Mouse (Mus musculus) heart, embryonic 15.5 days (tissue): ENCODE measurements around the gene Ugt1a2. TPM values are rescaled to one million over a fixed set of nuclear protein-coding genes. Genes with fewer than 3 reads are reported as not detected.

Source experiments
- ATAC-seq: fragments of 200-750 bp; cut with Nextera tagmentation; replicated peaks from 2 replicates; pipeline ENCODE4 v1.8.0; 2017; ENCODE audit warnings: low read depth, moderate TSS enrichment; ENCODE audit not compliant: insufficient number of reproducible peaks, insufficient read depth, low FRiP score
- H3K27ac ChIP-seq: fragments of 300-500 bp; sonication (generic); 2 replicates; pipeline ENCODE4 v1.5.1; 2015; ENCODE audit warnings: mild to moderate bottlenecking, inconsistent platforms
- H3K27me3 ChIP-seq: fragments of 300-500 bp; sonication (generic); 2 replicates; pipeline ENCODE4 v1.6.1; 2015; ENCODE audit warnings: inconsistent platforms
- H3K36me3 ChIP-seq: fragments of 300-500 bp; sonication (generic); 2 replicates; pipeline ENCODE4 v1.6.1; 2015; ENCODE audit warnings: mild to moderate bottlenecking, inconsistent platforms
- H3K4me1 ChIP-seq: fragments of 300-500 bp; sonication (generic); replicated peaks from 2 replicates; pipeline ENCODE4 v1.6.1; 2015; ENCODE audit warnings: inconsistent platforms
- H3K4me2 ChIP-seq: fragments of 300-500 bp; sonication (generic); 2 replicates; pipeline ENCODE4 v1.6.1; 2015; ENCODE audit warnings: inconsistent platforms, mild to moderate bottlenecking, moderate library complexity
- H3K4me3 ChIP-seq: fragments of 300-500 bp; sonication (generic); 2 replicates; pipeline ENCODE4 v1.5.1; 2015; ENCODE audit warnings: mild to moderate bottlenecking, inconsistent platforms
- H3K9ac ChIP-seq: fragments of 300-500 bp; sonication (generic); 2 replicates; pipeline ENCODE4 v1.6.1; 2015; ENCODE audit warnings: mild to moderate bottlenecking, inconsistent platforms
- H3K9me3 ChIP-seq: fragments of 300-500 bp; sonication (generic); replicated peaks from 2 replicates; pipeline ENCODE4 v1.6.1; 2016; ENCODE audit warnings: inconsistent platforms
- WGBS: fragments of 180-500 bp; shearing (Covaris S2); methylation state at CpG from one replicate; pipeline ENCODE4 v1.1.7; 2015; ENCODE audit warnings: mixed read lengths; 5-methylcytosine and 5-hydroxymethylcytosine counted together
- polyA plus RNA-seq: library from polyadenylated mRNA; unstranded; fragments of >200 nt; fragmentation: Nextera tagmentation; extraction: Ambion mirVana; gene quantifications from 2 replicates; pipeline ENCODE4 v1.2.1, GENCODE M21; 2015

Ugt1a2 gene
- polyA plus RNA-seq, 1 experiment from 2014 or later = not detected

- ATAC-seq = no peak
- Histone ChIP-seq H3K4me2 (no peak overlapping the region), H3K27me3 (no peaks in the 10 kb centered on the region), H3K9ac (no peak overlapping the region), H3K4me1 (no peaks in the 10 kb centered on the region), H3K36me3 (no peaks in the 10 kb centered on the region), H3K27ac (no peak overlapping the region), H3K4me3 (no peak overlapping the region), H3K9me3 (peaks cover 66% of the 10 kb centered on the region)
- 68% methylated on average over 3 of the region's 3 CpGs for WGBS
These were observed 29.2 kb downstream of the Ugt1a2 start for GRCm38 (mm10) chr1:88229566-88229965.

GRCm38 (mm10) chr1:88229986-88230385 is 29.6 kb downstream of the Ugt1a2 start:
- ATAC-seq = no peak
- Histone ChIP-seq H3K4me1 (no peaks in the 10 kb centered on the region), H3K36me3 (no peaks in the 10 kb centered on the region), H3K9ac (no peak overlapping the region), H3K4me3 (no peak overlapping the region), H3K27me3 (no peaks in the 10 kb centered on the region), H3K4me2 (no peak overlapping the region), H3K27ac (no peak overlapping the region), H3K9me3 (peaks cover 69% of the 10 kb centered on the region)
- WGBS = 75% methylated on average over 5 of the region's 5 CpGs

- no peak overlapping the region for H3K9ac ChIP-seq
- H3K27me3 ChIP-seq = no peaks in the 10 kb centered on the region
- no peak for ATAC-seq
- H3K4me3 ChIP-seq = no peak overlapping the region
- no peaks in the 10 kb centered on the region for H3K4me1 ChIP-seq
- no peaks in the 10 kb centered on the region for H3K36me3 ChIP-seq
- peaks cover 72% of the 10 kb centered on the region for H3K9me3 ChIP-seq
- 69% methylated on average over 7 of the region's 7 CpGs for WGBS
- no peak overlapping the region for H3K27ac ChIP-seq
- no peak overlapping the region for H3K4me2 ChIP-seq
These were observed 30.0 kb downstream of the Ugt1a2 start for GRCm38 (mm10) chr1:88230421-88230820.

- Histone ChIP-seq H3K9me3 (peaks cover 66% of the 10 kb centered on the region), H3K36me3 (no peaks in the 10 kb centered on the region)
- 66% methylated on average over 6 of the region's 6 CpGs for WGBS
These were observed 30.8 kb downstream of the Ugt1a2 start for GRCm38 (mm10) chr1:88230981-88231802.

GRCm38 (mm10) chr1:88231803-88232499 is 31.6 kb downstream of the Ugt1a2 start:
- Histone ChIP-seq H3K4me2 (no peak overlapping the region), H3K9ac (no peak overlapping the region), H3K4me1 (no peaks in the 10 kb centered on the region), H3K4me3 (no peak overlapping the region), H3K27ac (no peak overlapping the region), H3K36me3 (no peaks in the 10 kb centered on the region), H3K9me3 (peaks cover 62% of the 10 kb centered on the region), H3K27me3 (no peaks in the 10 kb centered on the region)
- WGBS = 57% methylated on average over 7 of the region's 7 CpGs
- no peak for ATAC-seq

More at GRCm38 (mm10) chr1:88230981-88231802, 30.8 kb downstream of the Ugt1a2 start:
- Histone ChIP-seq H3K4me1 (no peaks in the 10 kb centered on the region), H3K4me3 (no peak overlapping the region), H3K9ac (no peak overlapping the region), H3K4me2 (no peak overlapping the region), H3K27me3 (no peaks in the 10 kb centered on the region), H3K27ac (no peak overlapping the region)
- ATAC-seq = no peak

GRCm38 (mm10) chr1:88232664-88233380 is 32.4 kb downstream of the Ugt1a2 start:
- Histone ChIP-seq H3K4me3 (no peak overlapping the region), H3K4me2 (no peak overlapping the region), H3K9ac (no peak overlapping the region), H3K9me3 (peaks cover 61% of the 10 kb centered on the region), H3K36me3 (no peaks in the 10 kb centered on the region), H3K4me1 (no peaks in the 10 kb centered on the region), H3K27ac (no peak overlapping the region), H3K27me3 (no peaks in the 10 kb centered on the region)
- 48% methylated on average over 3 of the region's 3 CpGs for WGBS
- ATAC-seq = no peak

- WGBS = 60% methylated on average over 14 of the region's 14 CpGs
- no peak for ATAC-seq
- no peak overlapping the region for H3K27ac ChIP-seq
These were observed 33.2 kb downstream of the Ugt1a2 start for GRCm38 (mm10) chr1:88233421-88234247.

GRCm38 (mm10) chr1:88234248-88234610 is 33.8 kb downstream of the Ugt1a2 start:
- no peaks in the 10 kb centered on the region for H3K36me3 ChIP-seq
- peaks cover 69% of the 10 kb centered on the region for H3K9me3 ChIP-seq
- no peak for ATAC-seq
- H3K4me3 ChIP-seq = no peak overlapping the region
- H3K9ac ChIP-seq = no peak overlapping the region
- H3K4me1 ChIP-seq = no peaks in the 10 kb centered on the region
- no peak overlapping the region for H3K27ac ChIP-seq
- H3K27me3 ChIP-seq = no peaks in the 10 kb centered on the region
- no peak overlapping the region for H3K4me2 ChIP-seq
- 55% methylated on average over 4 of the region's 4 CpGs for WGBS

More at GRCm38 (mm10) chr1:88233421-88234247, 33.2 kb downstream of the Ugt1a2 start:
- Histone ChIP-seq H3K27me3 (no peaks in the 10 kb centered on the region), H3K4me2 (no peak overlapping the region), H3K36me3 (no peaks in the 10 kb centered on the region), H3K4me3 (no peak overlapping the region), H3K9ac (no peak overlapping the region), H3K4me1 (no peaks in the 10 kb centered on the region), H3K9me3 (peaks cover 64% of the 10 kb centered on the region)

GRCm38 (mm10) chr1:88234646-88235045 is 34.2 kb downstream of the Ugt1a2 start:
- Histone ChIP-seq H3K4me1 (no peaks in the 10 kb centered on the region), H3K9me3 (peaks cover 70% of the 10 kb centered on the region), H3K4me3 (no peak overlapping the region), H3K27me3 (no peaks in the 10 kb centered on the region), H3K36me3 (no peaks in the 10 kb centered on the region), H3K9ac (no peak overlapping the region), H3K4me2 (no peak overlapping the region), H3K27ac (no peak overlapping the region)
- ATAC-seq = no peak
- 40% methylated on average over 5 of the region's 5 CpGs for whole genome bisulfite sequencing

GRCm38 (mm10) chr1:88235046-88235893 is 34.9 kb downstream of the Ugt1a2 start:
- no peak for ATAC-seq
- no peak overlapping the region for H3K4me3 ChIP-seq
- no peaks in the 10 kb centered on the region for H3K4me1 ChIP-seq
- no peak overlapping the region for H3K9ac ChIP-seq
- H3K27me3 ChIP-seq = no peaks in the 10 kb centered on the region
- WGBS = 58% methylated on average over 11 of the region's 11 CpGs
- H3K36me3 ChIP-seq = no peaks in the 10 kb centered on the region
- H3K27ac ChIP-seq = no peak overlapping the region
- no peak overlapping the region for H3K4me2 ChIP-seq
- peaks cover 68% of the 10 kb centered on the region for H3K9me3 ChIP-seq
